Mouse (Mus musculus): Measurements from ENCODE around the gene 2010111I01Rik. TPM values are rescaled to one million over a fixed set of nuclear protein-coding genes. Genes with fewer than 3 reads are reported as not detected.

The 2010111I01Rik gene
- polyA plus RNA-seq, 1 experiment from 2014 or later: 134 TPM

GRCm38 (mm10) chr13:63038415-63038814 is 73.7 kb downstream of the 2010111I01Rik start:
- Histone ChIP-seq H3K9ac (ENCODE audit: low read length) (no peak overlapping the region), H3K36me3 (ENCODE audit: control insufficient read depth, insufficient read depth, low read length) (no peaks in the 10 kb centered on the region), H3K4me2 (ENCODE audit: low read depth, severe bottlenecking) (no peak overlapping the region), H3K27ac (replicated peaks; ENCODE audit: low read depth, low read length) (no peak overlapping the region), H3K4me3 (ENCODE audit: low read depth, low read length) (no peak overlapping the region), H3K4me1 (ENCODE audit: control insufficient read depth, insufficient read depth, low read length) (no peaks in the 10 kb centered on the region), H3K9me3 (ENCODE audit: control insufficient read depth, low read length) (no peaks in the 10 kb centered on the region), H3K27me3 (ENCODE audit: control insufficient read depth, insufficient read depth, low read length) (no peaks in the 10 kb centered on the region)
- 84% methylated on average over 2 of the region's 2 CpGs for whole genome bisulfite sequencing
- no peak for ATAC-seq (ENCODE audit: insufficient number of reproducible peaks, low FRiP score, low TSS enrichment, low read depth)
- no peak for DNase-seq (ENCODE audit: low spot score)

GRCm38 (mm10) chr13:63038871-63039270 is 74.2 kb downstream of the 2010111I01Rik start:
- ATAC-seq (ENCODE audit: insufficient number of reproducible peaks, low FRiP score, low TSS enrichment, low read depth) (no peak), DNase-seq (ENCODE audit: low spot score) (no peak)
- Histone ChIP-seq H3K4me1 (ENCODE audit: control insufficient read depth, insufficient read depth, low read length) (no peaks in the 10 kb centered on the region), H3K4me3 (ENCODE audit: low read depth, low read length) (no peak overlapping the region), H3K27ac (replicated peaks; ENCODE audit: low read depth, low read length) (no peak overlapping the region), H3K27me3 (ENCODE audit: control insufficient read depth, insufficient read depth, low read length) (no peaks in the 10 kb centered on the region), H3K36me3 (ENCODE audit: control insufficient read depth, insufficient read depth, low read length) (no peaks in the 10 kb centered on the region), H3K9ac (ENCODE audit: low read length) (no peak overlapping the region), H3K4me2 (ENCODE audit: low read depth, severe bottlenecking) (no peak overlapping the region), H3K9me3 (ENCODE audit: control insufficient read depth, low read length) (no peaks in the 10 kb centered on the region)
- 83% methylated on average over 1 of the region's 1 CpGs for WGBS

- ATAC-seq (ENCODE audit: insufficient number of reproducible peaks, low FRiP score, low TSS enrichment, low read depth) (no peak), DNase-seq (ENCODE audit: low spot score) (no peak)
- Histone ChIP-seq H3K9ac (ENCODE audit: low read length) (no peak overlapping the region), H3K27me3 (ENCODE audit: control insufficient read depth, insufficient read depth, low read length) (no peaks in the 10 kb centered on the region), H3K4me2 (ENCODE audit: low read depth, severe bottlenecking) (no peak overlapping the region), H3K4me3 (ENCODE audit: low read depth, low read length) (no peak overlapping the region), H3K4me1 (ENCODE audit: control insufficient read depth, insufficient read depth, low read length) (no peaks in the 10 kb centered on the region), H3K27ac (replicated peaks; ENCODE audit: low read depth, low read length) (no peak overlapping the region), H3K9me3 (ENCODE audit: control insufficient read depth, low read length) (no peaks in the 10 kb centered on the region), H3K36me3 (ENCODE audit: control insufficient read depth, insufficient read depth, low read length) (no peaks in the 10 kb centered on the region)
- 37% methylated on average over 6 of the region's 6 CpGs for WGBS
These were observed 74.6 kb downstream of the 2010111I01Rik start for GRCm38 (mm10) chr13:63039326-63039725.

GRCm38 (mm10) chr13:63039848-63040247 is 75.2 kb downstream of the 2010111I01Rik start:
- H3K4me3 ChIP-seq (ENCODE audit: low read depth, low read length): no peak overlapping the region
- H3K9me3 ChIP-seq (ENCODE audit: control insufficient read depth, low read length): no peaks in the 10 kb centered on the region
- H3K27ac ChIP-seq (replicated peaks; ENCODE audit: low read depth, low read length): no peak overlapping the region
- no peak overlapping the region for H3K9ac ChIP-seq (ENCODE audit: low read length)
- no peaks in the 10 kb centered on the region for H3K36me3 ChIP-seq (ENCODE audit: control insufficient read depth, insufficient read depth, low read length)
- H3K4me2 ChIP-seq (ENCODE audit: low read depth, severe bottlenecking): no peak overlapping the region
- WGBS: 82% methylated on average over 2 of the region's 2 CpGs
- DNase-seq (ENCODE audit: low spot score): no peak
- H3K27me3 ChIP-seq (ENCODE audit: control insufficient read depth, insufficient read depth, low read length): no peaks in the 10 kb centered on the region
- H3K4me1 ChIP-seq (ENCODE audit: control insufficient read depth, insufficient read depth, low read length): no peaks in the 10 kb centered on the region
- ATAC-seq (ENCODE audit: insufficient number of reproducible peaks, low FRiP score, low TSS enrichment, low read depth): no peak

- ATAC-seq (ENCODE audit: insufficient number of reproducible peaks, low FRiP score, low TSS enrichment, low read depth) (no peak), DNase-seq (ENCODE audit: low spot score) (no peak)
- no peak overlapping the region for H3K4me2 ChIP-seq (ENCODE audit: low read depth, severe bottlenecking)
- H3K27ac ChIP-seq (replicated peaks; ENCODE audit: low read depth, low read length): no peak overlapping the region
- no peaks in the 10 kb centered on the region for H3K36me3 ChIP-seq (ENCODE audit: control insufficient read depth, insufficient read depth, low read length)
- H3K4me3 ChIP-seq (ENCODE audit: low read depth, low read length): no peak overlapping the region
- 76% methylated on average over 2 of the region's 2 CpGs for WGBS
- H3K9me3 ChIP-seq (ENCODE audit: control insufficient read depth, low read length): no peaks in the 10 kb centered on the region
- H3K27me3 ChIP-seq (ENCODE audit: control insufficient read depth, insufficient read depth, low read length): no peaks in the 10 kb centered on the region
- no peak overlapping the region for H3K9ac ChIP-seq (ENCODE audit: low read length)
- peaks cover 6% of the 10 kb centered on the region; the same call in 1 of the 2 replicates for H3K4me1 ChIP-seq (ENCODE audit: control insufficient read depth, insufficient read depth, low read length)
These were observed 81.0 kb downstream of the 2010111I01Rik start for GRCm38 (mm10) chr13:63045504-63046205.

- no peaks in the 10 kb centered on the region for H3K36me3 ChIP-seq (ENCODE audit: control insufficient read depth, insufficient read depth, low read length)
- no peaks in the 10 kb centered on the region for H3K9me3 ChIP-seq (ENCODE audit: control insufficient read depth, low read length)
- H3K27ac ChIP-seq (replicated peaks; ENCODE audit: low read depth, low read length): no peak overlapping the region
- ATAC-seq (ENCODE audit: insufficient number of reproducible peaks, low FRiP score, low TSS enrichment, low read depth) (peak; percentile 77; the same call in 1 of the 2 replicates), DNase-seq (ENCODE audit: low spot score) (peak; percentile 81)
- H3K4me3 ChIP-seq (ENCODE audit: low read depth, low read length): no peak overlapping the region
- peaks cover 6% of the 10 kb centered on the region; the same call in 1 of the 2 replicates for H3K4me1 ChIP-seq (ENCODE audit: control insufficient read depth, insufficient read depth, low read length)
- no peak overlapping the region for H3K4me2 ChIP-seq (ENCODE audit: low read depth, severe bottlenecking)
- no peaks in the 10 kb centered on the region for H3K27me3 ChIP-seq (ENCODE audit: control insufficient read depth, insufficient read depth, low read length)
- 44% methylated on average over 7 of the region's 7 CpGs for WGBS
- no peak overlapping the region for H3K9ac ChIP-seq (ENCODE audit: low read length)
These were observed 81.7 kb downstream of the 2010111I01Rik start for GRCm38 (mm10) chr13:63046206-63047020.

GRCm38 (mm10) chr13:63063706-63064105 is 99.0 kb downstream of the 2010111I01Rik start:
- Histone ChIP-seq H3K4me3 (ENCODE audit: low read depth, low read length) (no peak overlapping the region), H3K36me3 (ENCODE audit: control insufficient read depth, insufficient read depth, low read length) (no peaks in the 10 kb centered on the region), H3K9ac (ENCODE audit: low read length) (no peak overlapping the region), H3K27ac (replicated peaks; ENCODE audit: low read depth, low read length) (no peak overlapping the region), H3K4me1 (ENCODE audit: control insufficient read depth, insufficient read depth, low read length) (no peaks in the 10 kb centered on the region), H3K4me2 (ENCODE audit: low read depth, severe bottlenecking) (no peak overlapping the region), H3K9me3 (ENCODE audit: control insufficient read depth, low read length) (no peaks in the 10 kb centered on the region), H3K27me3 (ENCODE audit: control insufficient read depth, insufficient read depth, low read length) (no peaks in the 10 kb centered on the region)
- DNase-seq (ENCODE audit: low spot score) (no peak), ATAC-seq (ENCODE audit: insufficient number of reproducible peaks, low FRiP score, low TSS enrichment, low read depth) (no peak)
- 82% methylated on average over 1 of the region's 1 CpGs for whole genome bisulfite sequencing

- Histone ChIP-seq H3K9me3 (ENCODE audit: control insufficient read depth, low read length) (no peaks in the 10 kb centered on the region), H3K4me1 (ENCODE audit: control insufficient read depth, insufficient read depth, low read length) (no peaks in the 10 kb centered on the region), H3K27me3 (ENCODE audit: control insufficient read depth, insufficient read depth, low read length) (no peaks in the 10 kb centered on the region), H3K36me3 (ENCODE audit: control insufficient read depth, insufficient read depth, low read length) (no peaks in the 10 kb centered on the region), H3K4me3 (ENCODE audit: low read depth, low read length) (no peak overlapping the region), H3K4me2 (ENCODE audit: low read depth, severe bottlenecking) (no peak overlapping the region), H3K27ac (replicated peaks; ENCODE audit: low read depth, low read length) (no peak overlapping the region), H3K9ac (ENCODE audit: low read length) (no peak overlapping the region)
- WGBS: 72% methylated on average over 1 of the region's 1 CpGs
- no peak for DNase-seq (ENCODE audit: low spot score)
- no peak for ATAC-seq (ENCODE audit: insufficient number of reproducible peaks, low FRiP score, low TSS enrichment, low read depth)
These were observed 101.9 kb downstream of the 2010111I01Rik start for GRCm38 (mm10) chr13:63066607-63067006.

Data from limb, embryonic 11.5 days (tissue).